Mouse (Mus musculus): ENCODE data around the gene Mpped2.

GRCm38 (mm10) chr2:106774251-106775196, 81.5 kb downstream of the Mpped2 start:
- TF ChIP-seq RAD21 (IDR thresholded peaks at IDR 0.05; ENCODE audit: low read depth, low read length) (no peak), MAX (IDR thresholded peaks at IDR 0.05; ENCODE audit: low read length) (no peak)

Measured in CH12.LX (cell line).